Mouse (Mus musculus): ENCODE data around the gene Itgb5.

- no peak for TF ChIP-seq CTCF (IDR thresholded peaks at IDR 0.05 in 2 of 3, conservative IDR thresholded peaks at IDR 0.05 in 1 of 3; ENCODE audit: control insufficient read depth in 1 of 3, insufficient read depth in 1 of 3, low read depth in 2 of 3, low read length in 3 of 3, poor library complexity in 1 of 3, severe bottlenecking in 1 of 3)
- TF ChIP-seq SMC3 (IDR thresholded peaks at IDR 0.05; ENCODE audit: low read depth, low read length) = no peak
- TF ChIP-seq TCF12 (IDR thresholded peaks at IDR 0.05; ENCODE audit: low read depth, low read length) = no peak
- no peak for TF ChIP-seq MXI1 (IDR thresholded peaks at IDR 0.05; ENCODE audit: low read depth, low read length)
Observed at GRCm38 (mm10) chr16:33944772-33945171, 115.3 kb downstream of the Itgb5 start.
